Mouse (Mus musculus): ENCODE measurements at regions not wholly inside any gene's neighbourhood (a gene's known extent, or its start where the extent isn't known, plus 50 kb on each side); places are given as distances from the start of the nearest gene placed in this dataset.

GRCm38 (mm10) chr12:9934158-9934557 is 364.2 kb downstream of the Osr1 start:
- no peak for DNase-seq

- no peak for DNase-seq
Observed at GRCm38 (mm10) chr12:9941357-9941756, 371.4 kb downstream of the Osr1 start.

- DNase-seq: no peak
Observed at GRCm38 (mm10) chr12:9941823-9942222, 371.9 kb downstream of the Osr1 start.

GRCm38 (mm10) chr12:9948784-9949183 is 378.9 kb downstream of the Osr1 start:
- DNase-seq: no peak

- no peak for DNase-seq
Observed at GRCm38 (mm10) chr12:9952372-9952771, 382.5 kb downstream of the Osr1 start.

GRCm38 (mm10) chr12:9954178-9954888 is 384.4 kb downstream of the Osr1 start:
- no peak for DNase-seq

- DNase-seq: no peak
Observed at GRCm38 (mm10) chr12:9969390-9969789, 399.5 kb downstream of the Osr1 start.

- no peak for DNase-seq
Observed at GRCm38 (mm10) chr12:9970771-9971170, 399.0 kb upstream of the Nt5c1b start.

GRCm38 (mm10) chr12:9978494-9979112 is 391.2 kb upstream of the Nt5c1b start:
- no peak for DNase-seq

- no peak for DNase-seq
Observed at GRCm38 (mm10) chr12:9979113-9979507, 390.7 kb upstream of the Nt5c1b start.

GRCm38 (mm10) chr12:9991305-9991704 is 378.5 kb upstream of the Nt5c1b start:
- DNase-seq: no peak

GRCm38 (mm10) chr12:9995670-9996069 is 374.1 kb upstream of the Nt5c1b start:
- DNase-seq: no peak

GRCm38 (mm10) chr12:9996455-9997189 is 373.2 kb upstream of the Nt5c1b start:
- no peak for DNase-seq

GRCm38 (mm10) chr12:9997190-9997561 is 372.6 kb upstream of the Nt5c1b start:
- DNase-seq: no peak

- DNase-seq: no peak
Observed at GRCm38 (mm10) chr12:9997571-9997970, 372.2 kb upstream of the Nt5c1b start.

- no peak for DNase-seq
Observed at GRCm38 (mm10) chr12:9999933-10000332, 369.8 kb upstream of the Nt5c1b start.

GRCm38 (mm10) chr12:10008473-10008872 is 361.3 kb upstream of the Nt5c1b start:
- DNase-seq: no peak

GRCm38 (mm10) chr12:10016710-10017581 is 352.8 kb upstream of the Nt5c1b start:
- DNase-seq: no peak

GRCm38 (mm10) chr12:10035479-10035878 is 334.3 kb upstream of the Nt5c1b start:
- DNase-seq: no peak

- no peak for DNase-seq
Observed at GRCm38 (mm10) chr12:10062006-10062514, 307.7 kb upstream of the Nt5c1b start.

GRCm38 (mm10) chr12:10078341-10078740 is 291.4 kb upstream of the Nt5c1b start:
- DNase-seq: no peak

GRCm38 (mm10) chr12:10079482-10079881 is 290.3 kb upstream of the Nt5c1b start:
- DNase-seq: no peak

Measured in cerebellum, adult 9-10 months (tissue).